Mouse (Mus musculus) kidney, embryonic 16.5 days (tissue): ENCODE data around the gene Elf4. TPM values are rescaled to one million over a fixed set of nuclear protein-coding genes. Genes with fewer than 3 reads are reported as not detected.
A peak's percentile ranks its signal among the peaks of the same experiment; 100 is the strongest.

Experiments
- ATAC-seq: fragments of 200-750 bp; cut with Nextera tagmentation; 2 replicates; pipeline ENCODE4 v1.8.0; 2017; ENCODE audit warnings: moderate TSS enrichment; ENCODE audit not compliant: low FRiP score, low TSS enrichment
- H3K27ac ChIP-seq: fragments of 300-500 bp; sonication (generic); 2 replicates; pipeline ENCODE4 v1.5.1; 2014; ENCODE audit warnings: low read length
- H3K27me3 ChIP-seq: fragments of 300-500 bp; sonication (generic); 2 replicates; pipeline ENCODE4 v1.6.1; 2014; ENCODE audit warnings: low read length, control low read depth, mixed read lengths; ENCODE audit not compliant: insufficient read depth
- H3K36me3 ChIP-seq: fragments of 300-500 bp; sonication (generic); 2 replicates; pipeline ENCODE4 v1.6.1; 2014; ENCODE audit warnings: low read length, control low read depth, mixed read lengths; ENCODE audit not compliant: insufficient read depth
- H3K4me1 ChIP-seq: fragments of 300-500 bp; sonication (generic); 2 replicates; pipeline ENCODE4 v1.6.1; 2014; ENCODE audit warnings: low read length, control low read depth, mixed read lengths; ENCODE audit not compliant: insufficient read depth
- H3K4me2 ChIP-seq: fragments of 300-500 bp; sonication (generic); replicated peaks from 2 replicates; pipeline ENCODE4 v1.6.1; 2014; ENCODE audit warnings: low read depth, low read length
- H3K4me3 ChIP-seq: fragments of 300-500 bp; sonication (generic); 2 replicates; pipeline ENCODE4 v1.5.1; 2014; ENCODE audit warnings: mild to moderate bottlenecking, low read length
- H3K9ac ChIP-seq: fragments of 300-500 bp; sonication (generic); replicated peaks from 2 replicates; pipeline ENCODE4 v1.6.1; 2014; ENCODE audit warnings: low read length
- H3K9me3 ChIP-seq: fragments of 300-500 bp; sonication (generic); 2 replicates; pipeline ENCODE4 v1.6.1; 2016; ENCODE audit warnings: low read length, control low read depth
- WGBS: fragments of 180-500 bp; shearing (Covaris S2); extraction: QIAGEN DNeasy Blood & Tissue Kit; methylation state at CpG from one replicate; pipeline ENCODE4 v1.1.7; 2014; 5-methylcytosine and 5-hydroxymethylcytosine counted together
- polyA plus RNA-seq: library from polyadenylated mRNA; unstranded; fragments of >200 nt; fragmentation: Nextera tagmentation; extraction: Ambion mirVana; gene quantifications from 2 replicates; pipeline ENCODE4 v1.2.1, GENCODE M21; 2015

Gene Elf4
- 5.1 and 5.8 TPM in 2 replicates for polyA plus RNA-seq

- H3K4me3 ChIP-seq = peak within 1 kb of the TSS; percentile 42
- H3K27me3 ChIP-seq = peaks cover 3% of the 10 kb centered on the region; the same call in 1 of the 2 replicates
- H3K4me1 ChIP-seq = no peaks in the 10 kb centered on the region
- H3K9me3 ChIP-seq = no peaks in the 10 kb centered on the region
- peak within 1 kb of the TSS; percentile 65 for H3K4me2 ChIP-seq
- ATAC-seq = peak; percentile 90
- no peaks in the 10 kb centered on the region for H3K36me3 ChIP-seq
- H3K9ac ChIP-seq = peak within 1 kb of the TSS; percentile 63
- WGBS = 25% methylated on average over 37 of the region's 38 CpGs
- no peak within 1 kb of the TSS for H3K27ac ChIP-seq
Observed at GRCm38 (mm10) chrX:48462754-48463507, at the start of gene Elf4. TSS of gene Elf4 (minus strand) at chrX:48463132.

DNA sequence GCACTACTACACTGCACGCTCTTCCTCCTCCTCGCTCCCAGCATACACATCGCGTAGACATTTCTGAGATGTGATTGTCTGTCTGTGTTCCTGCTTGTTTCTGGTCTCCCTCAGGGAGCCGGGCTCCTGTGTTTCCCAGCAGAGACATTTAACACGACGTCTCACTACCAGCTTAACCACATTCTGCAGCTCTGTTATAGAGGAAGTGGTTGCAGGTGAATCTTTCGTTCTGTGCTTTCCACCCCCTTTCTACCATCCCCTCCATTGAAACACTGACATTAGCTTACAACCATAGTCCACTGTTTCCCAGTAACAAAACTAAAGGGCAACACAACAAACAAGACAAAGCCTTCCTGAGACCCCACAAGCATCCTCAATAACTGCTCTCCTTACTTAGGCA lies 30.8 kb upstream of the Elf4 start:
- Histone ChIP-seq H3K9ac (no peak overlapping the region), H3K27me3 (no peaks in the 10 kb centered on the region), H3K4me3 (no peak overlapping the region), H3K36me3 (0 out of 2 replicates have a peak, but pooled peaks cover 18% of the 10 kb centered on the region), H3K9me3 (no peaks in the 10 kb centered on the region), H3K27ac (no peak overlapping the region), H3K4me2 (no peak overlapping the region), H3K4me1 (no peaks in the 10 kb centered on the region)
- ATAC-seq = no peak
- 90% methylated on average over 8 of the region's 8 CpGs for WGBS

DNA sequence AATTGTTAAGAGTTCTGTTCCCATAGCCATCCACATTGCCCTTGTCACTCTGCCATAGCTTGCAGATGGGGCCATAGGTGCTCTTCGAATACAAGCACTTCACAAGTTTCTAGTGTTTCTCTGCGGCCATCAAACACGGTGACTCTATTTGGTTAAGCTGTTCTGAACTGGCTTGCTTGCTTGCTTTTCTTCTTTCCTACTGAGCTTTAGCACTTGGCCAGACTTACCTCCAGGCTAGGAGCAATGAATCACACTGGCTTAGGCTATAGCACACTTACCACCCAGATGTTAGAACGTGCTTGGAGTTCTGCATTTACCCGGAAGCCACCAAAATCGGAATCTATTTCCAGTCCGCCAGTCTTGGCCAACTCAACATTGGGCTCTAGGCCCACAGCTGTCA lies 18.8 kb upstream of the Elf4 start:
- no peak overlapping the region for H3K4me2 ChIP-seq
- no peak overlapping the region for H3K27ac ChIP-seq
- H3K9me3 ChIP-seq = no peaks in the 10 kb centered on the region
- H3K4me3 ChIP-seq = no peak overlapping the region
- 91% methylated on average over 7 of the region's 7 CpGs for WGBS
- H3K9ac ChIP-seq = no peak overlapping the region
- H3K27me3 ChIP-seq = no peaks in the 10 kb centered on the region
- peaks cover 19% of the 10 kb centered on the region for H3K36me3 ChIP-seq
- no peak for ATAC-seq
- no peaks in the 10 kb centered on the region for H3K4me1 ChIP-seq

GRCm38 (mm10) chrX:48481095-48481494 lies 18.2 kb upstream of the Elf4 start:
- no peak overlapping the region for H3K4me2 ChIP-seq
- no peaks in the 10 kb centered on the region for H3K27me3 ChIP-seq
- no peak overlapping the region for H3K9ac ChIP-seq
- H3K36me3 ChIP-seq = peaks cover 19% of the 10 kb centered on the region
- 83% methylated on average over 4 of the region's 4 CpGs for WGBS
- H3K27ac ChIP-seq = no peak overlapping the region
- no peak for ATAC-seq
- H3K9me3 ChIP-seq = no peaks in the 10 kb centered on the region
- H3K4me1 ChIP-seq = no peaks in the 10 kb centered on the region
- H3K4me3 ChIP-seq = no peak overlapping the region

DNA sequence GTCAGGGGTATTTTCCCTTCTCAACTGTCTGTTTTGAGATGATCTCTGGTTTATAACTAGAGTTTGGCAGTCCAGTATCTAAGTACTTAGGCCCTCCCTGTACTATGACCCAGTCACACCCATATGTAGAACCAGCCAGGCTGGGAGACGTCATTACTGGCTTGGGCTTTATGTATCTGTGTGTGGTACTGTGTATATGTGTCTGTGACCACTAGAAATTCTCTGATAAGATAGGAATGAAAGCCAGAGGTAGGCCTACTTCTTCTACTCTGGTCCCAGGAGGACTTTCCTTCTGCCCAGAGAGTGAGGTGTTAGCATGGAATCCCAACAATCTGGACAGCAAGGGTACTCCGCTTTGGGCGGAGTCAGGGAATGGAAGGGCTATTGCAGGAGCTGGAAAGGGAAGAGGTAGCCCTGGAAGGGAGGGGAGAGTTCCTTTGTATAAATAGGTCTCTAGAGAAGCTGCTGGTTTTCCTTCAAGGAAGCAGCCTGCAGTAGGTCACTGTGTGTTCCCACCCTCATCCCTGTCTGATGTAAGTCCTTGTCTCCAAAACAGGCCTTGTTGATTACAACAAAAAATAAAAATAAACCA lies 4.5 kb upstream of the Elf4 start:
- no peaks in the 10 kb centered on the region for H3K9me3 ChIP-seq
- H3K36me3 ChIP-seq = 0 out of 2 replicates have a peak, but pooled peaks cover 2% of the 10 kb centered on the region
- no peak overlapping the region for H3K4me3 ChIP-seq
- WGBS = 81% methylated on average over 3 of the region's 3 CpGs
- H3K27ac ChIP-seq = no peak overlapping the region
- H3K4me2 ChIP-seq = no peak overlapping the region
- H3K27me3 ChIP-seq = no peaks in the 10 kb centered on the region
- ATAC-seq = no peak
- no peak overlapping the region for H3K9ac ChIP-seq
- H3K4me1 ChIP-seq = no peaks in the 10 kb centered on the region

GRCm38 (mm10) chrX:48466174-48466573 lies 3.2 kb upstream of the Elf4 start:
- H3K4me2 ChIP-seq = no peak overlapping the region
- no peak overlapping the region for H3K9ac ChIP-seq
- H3K36me3 ChIP-seq = no peaks in the 10 kb centered on the region
- peaks cover 3% of the 10 kb centered on the region; the same call in 1 of the 2 replicates for H3K27me3 ChIP-seq
- no peak overlapping the region for H3K4me3 ChIP-seq
- 93% methylated on average over 2 of the region's 2 CpGs for WGBS
- no peak overlapping the region for H3K27ac ChIP-seq
- no peak for ATAC-seq
- no peaks in the 10 kb centered on the region for H3K9me3 ChIP-seq
- no peaks in the 10 kb centered on the region for H3K4me1 ChIP-seq

DNA sequence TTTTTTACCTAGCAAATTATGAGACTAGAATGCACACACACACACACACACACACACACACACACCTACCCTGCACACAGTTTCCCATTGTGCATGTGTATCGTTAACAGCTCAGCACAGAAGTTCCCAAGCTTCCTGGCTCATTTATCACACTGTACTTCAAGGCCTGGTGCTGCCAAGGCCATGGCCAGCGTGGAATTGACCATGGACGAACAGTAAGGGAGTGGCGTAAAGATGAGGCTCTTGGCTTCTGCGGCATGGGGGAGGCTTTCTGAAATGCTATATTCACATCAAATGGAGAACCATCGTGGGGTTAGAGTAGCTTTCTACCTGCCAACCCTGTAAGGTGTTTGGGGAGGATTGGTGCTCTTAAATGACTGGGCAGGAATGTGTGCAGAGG lies 1.5 kb upstream of the Elf4 start:
- ATAC-seq = no peak
- Histone ChIP-seq H3K27me3 (peaks cover 3% of the 10 kb centered on the region; the same call in 1 of the 2 replicates), H3K36me3 (no peaks in the 10 kb centered on the region), H3K27ac (no peak overlapping the region), H3K4me1 (no peaks in the 10 kb centered on the region), H3K4me3 (no peak overlapping the region), H3K9me3 (no peaks in the 10 kb centered on the region), H3K4me2 (no peak overlapping the region), H3K9ac (no peak overlapping the region)
- 93% methylated on average over 6 of the region's 6 CpGs for WGBS

DNA sequence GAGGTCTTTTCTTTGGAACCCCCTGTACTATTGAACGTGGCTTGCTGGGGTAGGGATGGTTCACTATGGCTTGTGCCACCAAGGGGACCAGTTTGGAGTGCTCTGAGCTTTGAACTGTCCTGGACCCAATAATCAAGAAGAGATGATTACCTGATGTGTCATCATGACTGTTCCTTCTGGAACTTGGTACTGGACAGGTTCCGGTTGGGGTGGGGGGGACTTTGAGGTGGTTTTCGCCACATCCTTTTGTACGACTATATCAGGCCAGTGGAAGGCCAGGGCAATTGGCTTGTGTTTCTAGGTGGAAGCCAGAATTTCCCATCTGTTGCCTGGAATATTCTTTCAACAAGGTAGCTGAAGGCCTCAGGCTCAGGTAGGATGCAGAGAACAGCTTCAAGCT lies 704 bp upstream of the Elf4 start:
- Histone ChIP-seq H3K27ac (no peak overlapping the region), H3K4me2 (no peak overlapping the region), H3K4me1 (no peaks in the 10 kb centered on the region), H3K9ac (no peak overlapping the region), H3K36me3 (no peaks in the 10 kb centered on the region), H3K27me3 (peaks cover 3% of the 10 kb centered on the region; the same call in 1 of the 2 replicates), H3K4me3 (no peak overlapping the region), H3K9me3 (no peaks in the 10 kb centered on the region)
- 94% methylated on average over 4 of the region's 4 CpGs for WGBS
- no peak for ATAC-seq

DNA sequence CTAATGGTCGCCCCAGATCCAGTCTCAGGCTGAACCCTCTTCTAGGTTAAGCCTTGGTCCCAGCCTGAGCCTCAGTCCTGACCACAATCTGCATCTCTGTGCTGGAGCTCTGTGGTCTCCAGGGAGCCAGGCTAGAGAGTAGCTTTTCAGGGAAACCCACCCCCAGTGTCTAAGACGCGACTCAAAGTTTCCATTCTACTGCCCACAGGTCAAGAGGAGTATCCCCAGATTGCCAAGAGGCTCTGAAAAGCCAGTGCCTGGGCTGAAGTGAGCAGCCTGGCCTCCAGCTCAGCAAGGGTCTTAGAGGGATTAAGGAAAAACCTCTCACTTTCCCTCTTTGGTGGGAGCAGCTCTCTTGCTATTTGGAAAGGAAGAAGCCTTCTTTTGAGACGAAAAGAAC lies 635 bp downstream of the Elf4 start:
- ATAC-seq = peak; percentile 14; the same call in 1 of the 2 replicates
- WGBS = 27% methylated on average over 4 of the region's 4 CpGs
- H3K9ac ChIP-seq = no peak overlapping the region

GRCm38 (mm10) chrX:48461006-48461405 lies 1.9 kb downstream of the Elf4 start:
- Histone ChIP-seq H3K36me3 (no peaks in the 10 kb centered on the region), H3K27me3 (peaks cover 3% of the 10 kb centered on the region; the same call in 1 of the 2 replicates), H3K27ac (no peak overlapping the region), H3K4me2 (no peak overlapping the region), H3K4me3 (no peak overlapping the region), H3K9ac (no peak overlapping the region), H3K4me1 (no peaks in the 10 kb centered on the region), H3K9me3 (no peaks in the 10 kb centered on the region)
- 63% methylated on average over 4 of the region's 4 CpGs for WGBS
- no peak for ATAC-seq

More for the DNA sequence above, 635 bp downstream of the Elf4 start:
- Histone ChIP-seq H3K4me2 (peak overlapping the region; percentile 65), H3K27ac (no peak overlapping the region), H3K36me3 (no peaks in the 10 kb centered on the region), H3K4me3 (peak overlapping the region; percentile 42), H3K9me3 (no peaks in the 10 kb centered on the region), H3K27me3 (peaks cover 3% of the 10 kb centered on the region; the same call in 1 of the 2 replicates), H3K4me1 (no peaks in the 10 kb centered on the region)
